Mouse (Mus musculus): Measurements from ENCODE around the gene Nkx2-9. TPM values are rescaled to one million over a fixed set of nuclear protein-coding genes. Genes with fewer than 3 reads are reported as not detected.
A peak's percentile ranks its signal among the peaks of the same experiment; 100 is the strongest.

Nkx2-9 gene
- polyA plus RNA-seq (2015; fragmentation: Nextera tagmentation; extraction: Ambion mirVana), result 0.15 TPM in 2 replicates

GRCm38 (mm10) chr12:56612761-56613437 lies at the start of gene Nkx2-9:
Nkx2-9 (minus strand) TSS chr12:56613284.
- Histone ChIP-seq H3K4me1 (peaks cover 31% of the 10 kb centered on the region), H3K4me3 (peak within 1 kb of the TSS; percentile 52), H3K27me3 (replicated peaks) (peaks cover 94% of the 10 kb centered on the region), H3K9ac (peak within 1 kb of the TSS; percentile 50; the same call in 1 of the 2 replicates), H3K36me3 (no peaks in the 10 kb centered on the region), H3K9me3 (no peaks in the 10 kb centered on the region), H3K4me2 (peak within 1 kb of the TSS; percentile 79), H3K27ac (replicated peaks) (no peak within 1 kb of the TSS)
- ATAC-seq (ENCODE audit: extremely low read depth, insufficient number of reproducible peaks, low FRiP score, low TSS enrichment), result no peak
- WGBS, result under 1% methylated on average over 40 of the region's 40 CpGs

GRCm38 (mm10) chr12:56637181-56637566 lies 24.1 kb upstream of the Nkx2-9 start:
- peak overlapping the region; percentile 67 for H3K4me2 ChIP-seq
- H3K4me3 ChIP-seq, result peak overlapping the region; percentile 38
- no peak overlapping the region for H3K27ac ChIP-seq (replicated peaks)
- 3% methylated on average over 5 of the region's 5 CpGs for WGBS
- no peaks in the 10 kb centered on the region for H3K36me3 ChIP-seq
- peaks cover 16% of the 10 kb centered on the region for H3K27me3 ChIP-seq (replicated peaks)
- peak overlapping the region; percentile 57 for H3K9ac ChIP-seq
- ATAC-seq (ENCODE audit: extremely low read depth, insufficient number of reproducible peaks, low FRiP score, low TSS enrichment), result no peak
- no peaks in the 10 kb centered on the region; the same call in 1 of the 2 replicates for H3K4me1 ChIP-seq
- no peaks in the 10 kb centered on the region for H3K9me3 ChIP-seq

- WGBS, result 18% methylated on average over 14 of the region's 14 CpGs
- H3K4me3 ChIP-seq, result peak overlapping the region; percentile 38
- H3K9me3 ChIP-seq, result no peaks in the 10 kb centered on the region
- H3K9ac ChIP-seq, result peak overlapping the region; percentile 57
- peaks cover 16% of the 10 kb centered on the region for H3K27me3 ChIP-seq (replicated peaks)
- peak overlapping the region; percentile 67 for H3K4me2 ChIP-seq
- no peaks in the 10 kb centered on the region; the same call in 1 of the 2 replicates for H3K4me1 ChIP-seq
- ATAC-seq (ENCODE audit: extremely low read depth, insufficient number of reproducible peaks, low FRiP score, low TSS enrichment), result no peak
- H3K27ac ChIP-seq (replicated peaks), result no peak overlapping the region
- H3K36me3 ChIP-seq, result no peaks in the 10 kb centered on the region
These were observed 23.6 kb upstream of the Nkx2-9 start for GRCm38 (mm10) chr12:56636534-56637180.

GRCm38 (mm10) chr12:56616088-56616487 lies 3.0 kb upstream of the Nkx2-9 start:
- Histone ChIP-seq H3K27me3 (replicated peaks) (peaks cover 85% of the 10 kb centered on the region), H3K4me3 (no peak overlapping the region), H3K9ac (no peak overlapping the region), H3K4me1 (peaks cover 31% of the 10 kb centered on the region), H3K4me2 (no peak overlapping the region), H3K27ac (replicated peaks) (no peak overlapping the region), H3K36me3 (no peaks in the 10 kb centered on the region), H3K9me3 (no peaks in the 10 kb centered on the region)
- 5% methylated on average over 1 of the region's 1 CpGs for WGBS
- no peak for ATAC-seq (ENCODE audit: extremely low read depth, insufficient number of reproducible peaks, low FRiP score, low TSS enrichment)

GRCm38 (mm10) chr12:56615391-56615790 lies 2.3 kb upstream of the Nkx2-9 start:
- Histone ChIP-seq H3K4me2 (no peak overlapping the region), H3K4me1 (peaks cover 31% of the 10 kb centered on the region), H3K27me3 (replicated peaks) (peaks cover 86% of the 10 kb centered on the region), H3K9ac (no peak overlapping the region), H3K36me3 (no peaks in the 10 kb centered on the region), H3K4me3 (no peak overlapping the region), H3K9me3 (no peaks in the 10 kb centered on the region), H3K27ac (replicated peaks) (no peak overlapping the region)
- no peak for ATAC-seq (ENCODE audit: extremely low read depth, insufficient number of reproducible peaks, low FRiP score, low TSS enrichment)
- 26% methylated on average over 6 of the region's 6 CpGs for whole genome bisulfite sequencing

GRCm38 (mm10) chr12:56614513-56614912 lies 1.4 kb upstream of the Nkx2-9 start:
- Histone ChIP-seq H3K4me3 (0 out of 2 replicates have a peak overlapping the region, but pooled peaks have one; percentile 9), H3K9me3 (no peaks in the 10 kb centered on the region), H3K4me2 (no peak overlapping the region), H3K36me3 (no peaks in the 10 kb centered on the region), H3K9ac (no peak overlapping the region), H3K4me1 (peaks cover 31% of the 10 kb centered on the region), H3K27me3 (replicated peaks) (peaks cover 90% of the 10 kb centered on the region), H3K27ac (replicated peaks) (no peak overlapping the region)
- ATAC-seq (ENCODE audit: extremely low read depth, insufficient number of reproducible peaks, low FRiP score, low TSS enrichment), result no peak
- WGBS, result 5% methylated on average over 21 of the region's 21 CpGs

- peak overlapping the region; percentile 4; the same call in 1 of the 2 replicates for H3K4me2 ChIP-seq
- H3K27me3 ChIP-seq (replicated peaks), result peaks cover 91% of the 10 kb centered on the region
- no peak overlapping the region for H3K9ac ChIP-seq
- no peak for ATAC-seq (ENCODE audit: extremely low read depth, insufficient number of reproducible peaks, low FRiP score, low TSS enrichment)
- 0 out of 2 replicates have a peak overlapping the region, but pooled peaks have one; percentile 9 for H3K4me3 ChIP-seq
- no peak overlapping the region for H3K27ac ChIP-seq (replicated peaks)
- H3K36me3 ChIP-seq, result no peaks in the 10 kb centered on the region
- H3K4me1 ChIP-seq, result peaks cover 31% of the 10 kb centered on the region
- no peaks in the 10 kb centered on the region for H3K9me3 ChIP-seq
- WGBS, result 4% methylated on average over 14 of the region's 14 CpGs
These were observed 929 bp upstream of the Nkx2-9 start for GRCm38 (mm10) chr12:56613916-56614510.

- H3K36me3 ChIP-seq, result no peaks in the 10 kb centered on the region
- H3K27ac ChIP-seq (replicated peaks), result no peak overlapping the region
- peaks cover 31% of the 10 kb centered on the region for H3K4me1 ChIP-seq
- ATAC-seq (ENCODE audit: extremely low read depth, insufficient number of reproducible peaks, low FRiP score, low TSS enrichment), result no peak
- peaks cover 94% of the 10 kb centered on the region for H3K27me3 ChIP-seq (replicated peaks)
- no peaks in the 10 kb centered on the region for H3K9me3 ChIP-seq
- peak overlapping the region; percentile 52 for H3K4me3 ChIP-seq
- peak overlapping the region; percentile 79 for H3K4me2 ChIP-seq
- under 1% methylated on average over 6 of the region's 6 CpGs for WGBS
- no peak overlapping the region; the same call in 1 of the 2 replicates for H3K9ac ChIP-seq
These were observed 350 bp upstream of the Nkx2-9 start for GRCm38 (mm10) chr12:56613438-56613830.

- Histone ChIP-seq H3K4me1 (peaks cover 31% of the 10 kb centered on the region), H3K4me3 (peak overlapping the region; percentile 52), H3K27ac (replicated peaks) (no peak overlapping the region), H3K27me3 (replicated peaks) (peaks cover 94% of the 10 kb centered on the region), H3K4me2 (peak overlapping the region; percentile 79), H3K9me3 (no peaks in the 10 kb centered on the region), H3K36me3 (no peaks in the 10 kb centered on the region), H3K9ac (peak overlapping the region; percentile 50; the same call in 1 of the 2 replicates)
- no peak for ATAC-seq (ENCODE audit: extremely low read depth, insufficient number of reproducible peaks, low FRiP score, low TSS enrichment)
- WGBS, result 2% methylated on average over 10 of the region's 10 CpGs
These were observed 742 bp downstream of the Nkx2-9 start for GRCm38 (mm10) chr12:56612349-56612735.

- peaks cover 99% of the 10 kb centered on the region for H3K27me3 ChIP-seq (replicated peaks)
- no peaks in the 10 kb centered on the region for H3K9me3 ChIP-seq
- H3K4me2 ChIP-seq, result peak overlapping the region; percentile 79
- H3K9ac ChIP-seq, result peak overlapping the region; percentile 50; the same call in 1 of the 2 replicates
- no peak overlapping the region for H3K27ac ChIP-seq (replicated peaks)
- no peak for ATAC-seq (ENCODE audit: extremely low read depth, insufficient number of reproducible peaks, low FRiP score, low TSS enrichment)
- peak overlapping the region; percentile 52 for H3K4me3 ChIP-seq
- H3K36me3 ChIP-seq, result no peaks in the 10 kb centered on the region
- peaks cover 31% of the 10 kb centered on the region for H3K4me1 ChIP-seq
- 0% methylated on average over 57 of the region's 57 CpGs for WGBS
These were observed 1.4 kb downstream of the Nkx2-9 start for GRCm38 (mm10) chr12:56611504-56612348.

- H3K27me3 ChIP-seq (replicated peaks), result peaks cover 100% of the 10 kb centered on the region
- H3K4me2 ChIP-seq, result no peak overlapping the region
- H3K4me1 ChIP-seq, result peaks cover 31% of the 10 kb centered on the region
- ATAC-seq (ENCODE audit: extremely low read depth, insufficient number of reproducible peaks, low FRiP score, low TSS enrichment), result no peak
- no peak overlapping the region for H3K9ac ChIP-seq
- H3K4me3 ChIP-seq, result no peak overlapping the region
- H3K36me3 ChIP-seq, result no peaks in the 10 kb centered on the region
- no peaks in the 10 kb centered on the region for H3K9me3 ChIP-seq
- 5% methylated on average over 6 of the region's 6 CpGs for WGBS
- H3K27ac ChIP-seq (replicated peaks), result no peak overlapping the region
These were observed 2.2 kb downstream of the Nkx2-9 start for GRCm38 (mm10) chr12:56610851-56611250.
